Mouse (Mus musculus): ENCODE data around the gene Glul.

- no peak for TF ChIP-seq CTCF (IDR thresholded peaks at IDR 0.05; ENCODE audit: low read depth)
- no peak for TF ChIP-seq EP300 (IDR thresholded peaks at IDR 0.05; ENCODE audit: low read depth)
These were observed 47.2 kb downstream of the Glul start for GRCm38 (mm10) chr1:153946971-153947370.
